Comparison of ENCODE assay signal across 4 mouse cellular contexts in genomic region chr12:69363110-69363509, GRCm38 (mm10). TPM values are rescaled to one million over a fixed set of nuclear protein-coding genes. Genes with fewer than 3 reads are reported as not detected.
"Had no signal": no experiment of that assay in that cellular context is flagged by ENCODE, and none has a peak within 500 bp of the region (broad histone marks: within the 10 kb centered on the region; RNA-seq: fewer than 3 reads in every experiment).

No protein-coding gene starts in this region.

RNA-seq across cellular contexts. Expression of gene Gm9887, which starts 9.1 kb away (rescaled TPM):
- total RNA-seq: gastrocnemius, adult 2 months; gastrocnemius, postnatal 25 days; granulocyte monocyte progenitor cell, adult 5-6 weeks had no signal
- polyA plus RNA-seq: inflammation-experienced regulatory T-cells, adult 6 months had no signal
